Mouse (Mus musculus) limb, embryonic 12.5 days (tissue): ENCODE measurements around the gene Pfkfb4. TPM values are rescaled to one million over a fixed set of nuclear protein-coding genes. Genes with fewer than 3 reads are reported as not detected.

ENCODE experiments used
- ATAC-seq: fragments of 200-750 bp; cut with Nextera tagmentation; 2 replicates; pipeline ENCODE4 v1.8.0; 2017; ENCODE audit warnings: low read depth, moderate TSS enrichment; ENCODE audit not compliant: insufficient number of reproducible peaks, insufficient read depth, low FRiP score, low TSS enrichment
- H3K27ac ChIP-seq: fragments of 300-500 bp; sonication (generic); 2 replicates; pipeline ENCODE4 v1.5.1; 2016; ENCODE audit warnings: mild to moderate bottlenecking, moderate library complexity
- H3K27me3 ChIP-seq: fragments of 300-500 bp; sonication (generic); 2 replicates; pipeline ENCODE4 v1.6.1; 2016; ENCODE audit warnings: mild to moderate bottlenecking, moderate library complexity
- H3K36me3 ChIP-seq: fragments of 300-500 bp; sonication (generic); 2 replicates; pipeline ENCODE4 v1.6.1; 2016; ENCODE audit warnings: mild to moderate bottlenecking, moderate library complexity
- H3K4me1 ChIP-seq: fragments of 300-500 bp; sonication (generic); replicated peaks from 2 replicates; pipeline ENCODE4 v1.6.1; 2016
- H3K4me2 ChIP-seq: fragments of 300-500 bp; sonication (generic); 2 replicates; pipeline ENCODE4 v1.6.1; 2016; ENCODE audit warnings: mild to moderate bottlenecking, moderate library complexity
- H3K4me3 ChIP-seq: fragments of 300-500 bp; sonication (generic); replicated peaks from 2 replicates; pipeline ENCODE4 v1.5.1; 2016; ENCODE audit warnings: mild to moderate bottlenecking
- H3K9ac ChIP-seq: fragments of 300-500 bp; sonication (generic); replicated peaks from 2 replicates; pipeline ENCODE4 v1.6.1; 2016; ENCODE audit warnings: mild to moderate bottlenecking, moderate library complexity
- H3K9me3 ChIP-seq: fragments of 300-500 bp; sonication (generic); 2 replicates; pipeline ENCODE4 v1.6.1; 2016; ENCODE audit warnings: mild to moderate bottlenecking, moderate library complexity
- WGBS: fragments of 180-500 bp; shearing (Covaris S2); methylation state at CpG from one replicate; pipeline ENCODE4 v1.1.7; 2016; 5-methylcytosine and 5-hydroxymethylcytosine counted together
- polyA plus RNA-seq: library from polyadenylated mRNA; unstranded; fragments of >200 nt; fragmentation: Nextera tagmentation; extraction: Ambion mirVana; gene quantifications from 2 replicates; pipeline ENCODE4 v1.2.1, GENCODE M21; 2016

Pfkfb4 gene
- polyA plus RNA-seq, 1 experiment from 2014 or later: 13.4 TPM

GRCm38 (mm10) chr9:109015397-109015796, 23.8 kb downstream of the Pfkfb4 start:
- no peak overlapping the region for H3K27ac ChIP-seq
- H3K9ac ChIP-seq: 0 out of 2 replicates have a peak overlapping the region, but pooled peaks have one; percentile 3
- no peaks in the 10 kb centered on the region for H3K4me1 ChIP-seq
- no peaks in the 10 kb centered on the region for H3K9me3 ChIP-seq
- H3K27me3 ChIP-seq: no peaks in the 10 kb centered on the region
- 52% methylated on average over 8 of the region's 8 CpGs for WGBS
- peaks cover 19% of the 10 kb centered on the region; the same call in 1 of the 2 replicates for H3K36me3 ChIP-seq
- no peak overlapping the region for H3K4me2 ChIP-seq
- H3K4me3 ChIP-seq: no peak overlapping the region
- ATAC-seq: no peak

- no peaks in the 10 kb centered on the region for H3K4me1 ChIP-seq
- WGBS: 52% methylated on average over 11 of the region's 11 CpGs
- no peak overlapping the region for H3K4me3 ChIP-seq
Measured at GRCm38 (mm10) chr9:109016973-109017604, 25.5 kb downstream of the Pfkfb4 start.

GRCm38 (mm10) chr9:109021428-109021827, 29.9 kb downstream of the Pfkfb4 start:
- Histone ChIP-seq H3K4me1 (no peaks in the 10 kb centered on the region), H3K9me3 (no peaks in the 10 kb centered on the region), H3K4me2 (no peak overlapping the region), H3K9ac (no peak overlapping the region), H3K4me3 (no peak overlapping the region), H3K36me3 (peaks cover 21% of the 10 kb centered on the region), H3K27me3 (no peaks in the 10 kb centered on the region), H3K27ac (no peak overlapping the region)
- no peak for ATAC-seq
- 90% methylated on average over 4 of the region's 4 CpGs for WGBS

More at GRCm38 (mm10) chr9:109016973-109017604, 25.5 kb downstream of the Pfkfb4 start:
- Histone ChIP-seq H3K36me3 (peaks cover 3% of the 10 kb centered on the region; the same call in 1 of the 2 replicates), H3K9ac (no peak overlapping the region), H3K9me3 (no peaks in the 10 kb centered on the region), H3K27ac (no peak overlapping the region), H3K4me2 (no peak overlapping the region), H3K27me3 (no peaks in the 10 kb centered on the region)
- no peak for ATAC-seq

- Histone ChIP-seq H3K9ac (no peak overlapping the region), H3K27ac (no peak overlapping the region), H3K27me3 (no peaks in the 10 kb centered on the region), H3K9me3 (no peaks in the 10 kb centered on the region), H3K36me3 (peaks cover 26% of the 10 kb centered on the region), H3K4me2 (no peak overlapping the region), H3K4me1 (no peaks in the 10 kb centered on the region), H3K4me3 (no peak overlapping the region)
- no peak for ATAC-seq
- WGBS: 90% methylated on average over 17 of the region's 17 CpGs
Measured at GRCm38 (mm10) chr9:109022866-109023685, 31.5 kb downstream of the Pfkfb4 start.

GRCm38 (mm10) chr9:109027521-109027920, 35.9 kb downstream of the Pfkfb4 start:
- 89% methylated on average over 8 of the region's 8 CpGs for WGBS

GRCm38 (mm10) chr9:109028421-109028820, 36.8 kb downstream of the Pfkfb4 start:
- Histone ChIP-seq H3K9ac (no peak overlapping the region), H3K4me2 (no peak overlapping the region), H3K27me3 (no peaks in the 10 kb centered on the region), H3K9me3 (no peaks in the 10 kb centered on the region; the same call in 1 of the 2 replicates), H3K4me3 (no peak overlapping the region), H3K4me1 (no peaks in the 10 kb centered on the region), H3K36me3 (peaks cover 28% of the 10 kb centered on the region), H3K27ac (no peak overlapping the region)
- WGBS: 87% methylated on average over 3 of the region's 3 CpGs
- no peak for ATAC-seq

More at GRCm38 (mm10) chr9:109027521-109027920, 35.9 kb downstream of the Pfkfb4 start:
- no peak overlapping the region for H3K4me3 ChIP-seq
- no peak overlapping the region for H3K27ac ChIP-seq
- no peaks in the 10 kb centered on the region for H3K9me3 ChIP-seq
- H3K4me2 ChIP-seq: no peak overlapping the region
- ATAC-seq: no peak
- H3K4me1 ChIP-seq: no peaks in the 10 kb centered on the region
- H3K9ac ChIP-seq: no peak overlapping the region
- H3K27me3 ChIP-seq: no peaks in the 10 kb centered on the region
- peaks cover 34% of the 10 kb centered on the region for H3K36me3 ChIP-seq

GRCm38 (mm10) chr9:109028919-109029318, 37.3 kb downstream of the Pfkfb4 start:
- Histone ChIP-seq H3K4me3 (no peak overlapping the region), H3K36me3 (peaks cover 27% of the 10 kb centered on the region; the same call in 1 of the 2 replicates), H3K4me2 (no peak overlapping the region), H3K9ac (no peak overlapping the region), H3K9me3 (no peaks in the 10 kb centered on the region; the same call in 1 of the 2 replicates), H3K4me1 (no peaks in the 10 kb centered on the region), H3K27ac (no peak overlapping the region), H3K27me3 (no peaks in the 10 kb centered on the region)
- no peak for ATAC-seq
- 80% methylated on average over 5 of the region's 5 CpGs for WGBS

- ATAC-seq: no peak
- WGBS: 64% methylated on average over 3 of the region's 3 CpGs
Measured at GRCm38 (mm10) chr9:109030312-109030711, 38.7 kb downstream of the Pfkfb4 start.

GRCm38 (mm10) chr9:109031001-109031400, 39.4 kb downstream of the Pfkfb4 start:
- WGBS: 88% methylated on average over 7 of the region's 7 CpGs
- Histone ChIP-seq H3K4me3 (no peak overlapping the region), H3K27ac (no peak overlapping the region), H3K9ac (no peak overlapping the region), H3K36me3 (peaks cover 15% of the 10 kb centered on the region; the same call in 1 of the 2 replicates), H3K9me3 (no peaks in the 10 kb centered on the region; the same call in 1 of the 2 replicates), H3K4me1 (no peaks in the 10 kb centered on the region), H3K4me2 (no peak overlapping the region), H3K27me3 (no peaks in the 10 kb centered on the region)
- no peak for ATAC-seq

More at GRCm38 (mm10) chr9:109030312-109030711, 38.7 kb downstream of the Pfkfb4 start:
- no peaks in the 10 kb centered on the region; the same call in 1 of the 2 replicates for H3K9me3 ChIP-seq
- no peak overlapping the region for H3K4me2 ChIP-seq
- no peak overlapping the region for H3K9ac ChIP-seq
- no peaks in the 10 kb centered on the region for H3K4me1 ChIP-seq
- no peaks in the 10 kb centered on the region for H3K27me3 ChIP-seq
- no peak overlapping the region for H3K27ac ChIP-seq
- peaks cover 22% of the 10 kb centered on the region; the same call in 1 of the 2 replicates for H3K36me3 ChIP-seq
- H3K4me3 ChIP-seq: no peak overlapping the region

- Histone ChIP-seq H3K9me3 (no peaks in the 10 kb centered on the region; the same call in 1 of the 2 replicates), H3K4me3 (no peak overlapping the region), H3K27ac (no peak overlapping the region), H3K36me3 (peaks cover 10% of the 10 kb centered on the region; the same call in 1 of the 2 replicates), H3K4me2 (no peak overlapping the region), H3K27me3 (no peaks in the 10 kb centered on the region), H3K9ac (no peak overlapping the region), H3K4me1 (no peaks in the 10 kb centered on the region)
- ATAC-seq: no peak
- 82% methylated on average over 8 of the region's 8 CpGs for WGBS
Measured at GRCm38 (mm10) chr9:109031686-109032085, 40.1 kb downstream of the Pfkfb4 start.

- H3K4me3 ChIP-seq: no peak overlapping the region
- no peak overlapping the region for H3K27ac ChIP-seq
- WGBS: 92% methylated on average over 6 of the region's 6 CpGs
- H3K27me3 ChIP-seq: no peaks in the 10 kb centered on the region
- H3K4me1 ChIP-seq: no peaks in the 10 kb centered on the region
- H3K36me3 ChIP-seq: peaks cover 8% of the 10 kb centered on the region; the same call in 1 of the 2 replicates
- no peaks in the 10 kb centered on the region; the same call in 1 of the 2 replicates for H3K9me3 ChIP-seq
- no peak overlapping the region for H3K9ac ChIP-seq
- ATAC-seq: no peak
- H3K4me2 ChIP-seq: no peak overlapping the region
Measured at GRCm38 (mm10) chr9:109032435-109032834, 40.9 kb downstream of the Pfkfb4 start.
